Mouse (Mus musculus) liver, embryonic 16.5 days (tissue): ENCODE data around the gene Cfap126. TPM values are rescaled to one million over a fixed set of nuclear protein-coding genes. Genes with fewer than 3 reads are reported as not detected.
"Not testable (repeated sequence)": the region's sequence is repeated elsewhere in the genome, so short reads cannot be mapped to it uniquely, and the experiment has no call there.

Experiments
- ATAC-seq: fragments of 200-750 bp; cut with Nextera tagmentation; 2 replicates; pipeline ENCODE4 v1.8.0; 2017; ENCODE audit warnings: low read depth, mild to moderate bottlenecking, moderate number of reproducible peaks, moderate library complexity
- H3K27ac ChIP-seq: fragments of 300-500 bp; sonication (generic); 2 replicates; pipeline ENCODE4 v1.5.1; 2014; ENCODE audit warnings: mild to moderate bottlenecking, low read length
- H3K27me3 ChIP-seq: fragments of 300-500 bp; sonication (generic); 2 replicates; pipeline ENCODE4 v1.6.1; 2014; ENCODE audit warnings: low read depth, low read length, mixed read lengths; ENCODE audit not compliant: control insufficient read depth, insufficient read depth
- H3K36me3 ChIP-seq: fragments of 300-500 bp; sonication (generic); 2 replicates; pipeline ENCODE4 v1.6.1; 2014; ENCODE audit warnings: mild to moderate bottlenecking; ENCODE audit not compliant: control insufficient read depth, insufficient read depth
- H3K4me1 ChIP-seq: fragments of 300-500 bp; sonication (generic); 2 replicates; pipeline ENCODE4 v1.6.1; 2014; ENCODE audit warnings: low read depth, low read length, mixed read lengths; ENCODE audit not compliant: control insufficient read depth
- H3K4me2 ChIP-seq: fragments of 300-500 bp; sonication (generic); 2 replicates; pipeline ENCODE4 v1.6.1; 2014; ENCODE audit warnings: low read depth, low read length, mixed read lengths
- H3K4me3 ChIP-seq: fragments of 300-500 bp; sonication (generic); 2 replicates; pipeline ENCODE4 v1.5.1; 2014; ENCODE audit warnings: low read depth, mild to moderate bottlenecking, low read length
- H3K9ac ChIP-seq: fragments of 300-500 bp; sonication (generic); 2 replicates; pipeline ENCODE4 v1.6.1; 2014; ENCODE audit warnings: low read depth, low read length
- H3K9me3 ChIP-seq: fragments of 300-500 bp; sonication (generic); replicated peaks from 2 replicates; pipeline ENCODE4 v1.6.1; 2016; ENCODE audit warnings: low read length; ENCODE audit not compliant: control insufficient read depth
- WGBS: fragments of 180-500 bp; shearing (Covaris S2); extraction: QIAGEN DNeasy Blood & Tissue Kit; methylation state at CpG from one replicate; pipeline ENCODE4 v1.1.7; 2014; ENCODE audit not compliant: insufficient replicate concordance; 5-methylcytosine and 5-hydroxymethylcytosine counted together
- polyA plus RNA-seq: library from polyadenylated mRNA; unstranded; fragments of >200 nt; fragmentation: Nextera tagmentation; extraction: Ambion mirVana; gene quantifications from 2 replicates; pipeline ENCODE4 v1.2.1, GENCODE M21; 2015

The Cfap126 gene
- polyA plus RNA-seq, 1 experiment from 2014 or later: 2.1 TPM

DNA sequence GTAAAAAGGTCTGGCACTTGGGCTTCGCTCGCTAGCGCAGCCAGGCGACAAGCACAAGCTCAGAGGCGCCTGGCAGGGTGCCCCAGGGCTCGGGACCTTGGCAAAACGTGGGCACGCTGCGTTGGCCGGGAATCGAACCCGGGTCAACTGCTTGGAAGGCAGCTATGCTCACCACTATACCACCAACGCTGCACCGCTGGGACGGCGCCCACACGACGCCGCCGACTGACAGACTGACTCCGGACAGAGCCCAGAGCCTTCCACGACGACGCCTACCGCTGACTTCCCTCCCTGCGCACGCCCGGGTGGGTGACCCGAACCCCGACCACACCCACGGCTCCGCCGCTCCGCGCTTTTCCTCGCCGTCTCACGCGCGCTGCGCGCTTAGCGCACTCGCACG, 41.5 kb upstream of the Cfap126 start:
- H3K4me2 ChIP-seq, H3K36me3 ChIP-seq, H3K27ac ChIP-seq, H3K9me3 ChIP-seq, H3K9ac ChIP-seq, H3K4me1 ChIP-seq, H3K4me3 ChIP-seq: not testable (repeated sequence)
- peaks cover 28% of the 10 kb centered on the region for H3K27me3 ChIP-seq
- ATAC-seq: peak; percentile 62
- no CpG with 5 or more reads among the region's 45 CpGs for WGBS

DNA sequence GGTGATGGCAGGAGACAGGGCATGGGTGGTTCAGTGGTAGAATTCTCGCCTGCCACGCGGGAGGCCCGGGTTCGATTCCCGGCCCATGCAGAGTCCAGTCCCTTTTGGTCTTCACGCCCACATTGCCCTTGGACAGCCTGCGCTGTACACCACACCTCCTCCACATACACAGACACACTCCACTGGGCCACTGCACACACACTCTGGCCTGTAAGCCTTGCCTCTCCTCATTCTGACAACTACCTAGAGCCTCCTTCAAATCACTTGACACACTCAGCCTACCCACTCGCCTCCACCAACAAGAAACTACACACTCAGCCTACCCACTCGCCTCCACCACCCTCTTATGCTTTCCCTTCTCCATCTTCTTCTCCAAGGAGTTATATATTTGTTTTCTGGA, 39.4 kb upstream of the Cfap126 start:
- H3K27me3 ChIP-seq: peaks cover 36% of the 10 kb centered on the region
- H3K4me2 ChIP-seq: not testable (repeated sequence)
- WGBS: 18% methylated on average over 4 of the region's 10 CpGs

DNA sequence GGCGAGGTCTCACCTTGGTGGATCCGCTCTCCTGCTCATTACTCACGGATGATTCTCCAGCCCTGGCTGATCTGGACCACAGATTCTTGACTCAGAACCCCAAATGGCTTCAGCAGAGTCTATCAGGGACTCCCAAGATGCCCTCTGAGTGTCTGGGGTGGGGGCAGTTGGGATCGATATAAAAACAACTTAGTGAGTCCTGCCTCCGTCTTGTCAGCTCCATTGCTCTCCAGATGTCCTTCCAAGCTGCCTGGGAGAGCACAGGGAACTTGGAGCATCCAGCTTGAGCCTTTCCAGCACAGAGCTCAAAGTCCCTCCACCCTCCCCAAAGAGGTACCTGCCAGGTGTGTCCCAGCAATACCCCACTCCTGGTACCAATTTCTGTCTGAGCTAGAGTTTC, 37.5 kb upstream of the Cfap126 start:
- peaks cover 26% of the 10 kb centered on the region for H3K27me3 ChIP-seq
- not testable (repeated sequence) for H3K9me3 ChIP-seq, H3K9ac ChIP-seq, H3K4me2 ChIP-seq, ATAC-seq, H3K36me3 ChIP-seq, H3K27ac ChIP-seq, H3K4me3 ChIP-seq, H3K4me1 ChIP-seq
- WGBS: 50% methylated on average over 3 of the region's 5 CpGs

More for the DNA sequence above, 39.4 kb upstream of the Cfap126 start:
- peak; percentile 65 for ATAC-seq
- not testable (repeated sequence) for H3K9me3 ChIP-seq, H3K27ac ChIP-seq, H3K9ac ChIP-seq, H3K4me1 ChIP-seq, H3K4me3 ChIP-seq, H3K36me3 ChIP-seq

DNA sequence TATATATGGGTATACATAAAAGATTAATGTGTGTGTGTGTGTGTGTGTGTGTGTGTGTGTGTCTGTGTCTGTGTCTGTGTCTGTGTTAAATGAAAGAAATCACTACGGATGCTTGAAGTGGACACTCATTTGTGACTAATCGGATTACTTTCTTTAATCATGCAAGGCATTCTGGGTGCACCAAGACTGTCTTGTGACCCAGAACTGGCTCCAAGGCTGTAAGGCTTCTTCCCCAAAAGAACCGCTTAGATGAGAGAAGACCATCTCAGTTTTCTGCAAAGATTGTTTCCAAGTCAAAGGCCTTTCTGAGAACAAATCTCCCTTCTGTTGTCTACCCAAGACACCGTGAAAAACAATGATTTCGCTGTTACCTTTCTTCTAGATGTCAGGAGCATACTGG, 36.5 kb upstream of the Cfap126 start:
- H3K9me3 ChIP-seq, H3K36me3 ChIP-seq, H3K27ac ChIP-seq, H3K4me2 ChIP-seq, H3K9ac ChIP-seq, H3K4me1 ChIP-seq, H3K4me3 ChIP-seq, ATAC-seq: not testable (repeated sequence)
- H3K27me3 ChIP-seq: peaks cover 26% of the 10 kb centered on the region
- 38% methylated on average over 5 of the region's 5 CpGs for WGBS

DNA sequence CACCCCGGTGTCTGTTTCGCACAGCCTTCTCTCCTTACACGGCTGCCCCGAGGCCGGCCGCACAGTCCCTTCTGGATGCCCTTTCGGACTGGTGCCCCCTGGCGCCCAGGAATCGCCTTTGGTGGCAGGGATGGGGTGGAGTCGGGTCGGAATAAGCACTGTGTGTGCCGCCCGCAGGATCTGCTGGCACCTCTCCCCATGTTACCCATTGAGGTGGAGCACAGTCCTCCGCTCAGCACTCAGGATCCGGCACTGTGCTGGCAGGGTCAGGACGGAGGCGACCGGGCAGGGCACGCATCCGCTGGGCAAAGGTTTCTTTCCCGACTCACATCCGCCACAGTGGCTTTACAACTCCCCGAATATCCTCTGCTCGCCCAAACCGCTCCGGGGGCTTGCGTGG, 35.8 kb upstream of the Cfap126 start:
- ATAC-seq, H3K36me3 ChIP-seq, H3K9ac ChIP-seq, H3K4me2 ChIP-seq, H3K4me3 ChIP-seq, H3K4me1 ChIP-seq, H3K9me3 ChIP-seq, H3K27ac ChIP-seq: not testable (repeated sequence)
- WGBS: 4% methylated on average over 17 of the region's 27 CpGs
- H3K27me3 ChIP-seq: peaks cover 26% of the 10 kb centered on the region

DNA sequence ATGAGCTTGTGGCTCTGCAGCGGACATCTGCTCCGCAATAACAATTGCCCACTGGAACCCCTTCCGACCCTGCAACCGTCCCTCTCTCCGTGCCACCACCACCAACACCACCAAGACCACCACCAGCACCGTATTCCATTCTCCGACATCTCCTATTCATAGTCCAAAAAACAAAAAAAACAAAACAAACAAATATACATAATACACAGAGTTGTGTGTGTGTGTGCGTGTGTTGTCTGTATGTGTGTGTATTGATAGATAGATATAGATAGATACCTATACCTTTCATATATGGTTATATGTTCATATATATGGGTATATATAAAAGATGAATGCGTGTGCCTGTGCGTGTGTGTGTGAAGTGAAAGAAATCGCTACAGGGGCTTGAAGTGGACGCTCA, 35.3 kb upstream of the Cfap126 start:
- 21% methylated on average over 11 of the region's 12 CpGs for WGBS
- H3K4me1 ChIP-seq, H3K4me2 ChIP-seq, H3K36me3 ChIP-seq, ATAC-seq, H3K27ac ChIP-seq, H3K9me3 ChIP-seq, H3K9ac ChIP-seq, H3K4me3 ChIP-seq: not testable (repeated sequence)
- H3K27me3 ChIP-seq: peaks cover 26% of the 10 kb centered on the region

DNA sequence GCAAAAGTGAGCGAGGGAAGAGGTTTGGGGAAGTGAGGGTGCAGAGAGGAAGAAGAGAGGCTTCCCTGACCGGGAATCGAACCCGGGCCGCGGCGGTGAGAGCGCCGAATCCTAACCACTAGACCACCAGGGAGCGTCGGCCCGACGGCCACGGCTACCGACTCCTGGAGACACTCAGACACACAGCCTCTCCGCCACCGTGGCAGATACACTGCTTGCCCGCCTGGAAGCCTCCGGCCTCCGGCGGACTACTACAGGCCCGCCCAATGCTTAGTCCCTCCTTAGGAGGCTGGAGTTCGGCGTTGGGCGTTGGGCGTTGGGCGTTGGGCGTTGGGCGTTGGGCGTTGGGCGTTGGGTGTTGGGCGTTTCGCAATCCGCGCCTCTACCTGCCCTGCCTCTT, 34.4 kb upstream of the Cfap126 start:
- not testable (repeated sequence) for H3K9me3 ChIP-seq, H3K4me2 ChIP-seq, H3K36me3 ChIP-seq, H3K9ac ChIP-seq, H3K4me3 ChIP-seq, H3K4me1 ChIP-seq, H3K27ac ChIP-seq
- H3K27me3 ChIP-seq: peaks cover 20% of the 10 kb centered on the region
- peak; percentile 69 for ATAC-seq
- 0% methylated on average over 1 of the region's 35 CpGs for WGBS

DNA sequence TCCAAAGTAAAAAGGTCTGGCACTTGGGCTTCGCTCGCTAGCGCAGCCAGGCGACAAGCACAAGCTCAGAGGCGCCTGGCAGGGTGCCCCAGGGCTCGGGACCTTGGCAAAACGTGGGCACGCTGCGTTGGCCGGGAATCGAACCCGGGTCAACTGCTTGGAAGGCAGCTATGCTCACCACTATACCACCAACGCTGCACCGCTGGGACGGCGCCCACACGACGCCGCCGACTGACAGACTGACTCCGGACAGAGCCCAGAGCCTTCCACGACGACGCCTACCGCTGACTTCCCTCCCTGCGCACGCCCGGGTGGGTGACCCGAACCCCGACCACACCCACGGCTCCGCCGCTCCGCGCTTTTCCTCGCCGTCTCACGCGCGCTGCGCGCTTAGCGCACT, 33.9 kb upstream of the Cfap126 start:
- peaks cover 19% of the 10 kb centered on the region for H3K27me3 ChIP-seq
- peak; percentile 58 for ATAC-seq
- H3K36me3 ChIP-seq, H3K27ac ChIP-seq, H3K9ac ChIP-seq, H3K4me3 ChIP-seq, H3K4me1 ChIP-seq, H3K9me3 ChIP-seq, H3K4me2 ChIP-seq: not testable (repeated sequence)
- WGBS: no CpG with 5 or more reads among the region's 43 CpGs

DNA sequence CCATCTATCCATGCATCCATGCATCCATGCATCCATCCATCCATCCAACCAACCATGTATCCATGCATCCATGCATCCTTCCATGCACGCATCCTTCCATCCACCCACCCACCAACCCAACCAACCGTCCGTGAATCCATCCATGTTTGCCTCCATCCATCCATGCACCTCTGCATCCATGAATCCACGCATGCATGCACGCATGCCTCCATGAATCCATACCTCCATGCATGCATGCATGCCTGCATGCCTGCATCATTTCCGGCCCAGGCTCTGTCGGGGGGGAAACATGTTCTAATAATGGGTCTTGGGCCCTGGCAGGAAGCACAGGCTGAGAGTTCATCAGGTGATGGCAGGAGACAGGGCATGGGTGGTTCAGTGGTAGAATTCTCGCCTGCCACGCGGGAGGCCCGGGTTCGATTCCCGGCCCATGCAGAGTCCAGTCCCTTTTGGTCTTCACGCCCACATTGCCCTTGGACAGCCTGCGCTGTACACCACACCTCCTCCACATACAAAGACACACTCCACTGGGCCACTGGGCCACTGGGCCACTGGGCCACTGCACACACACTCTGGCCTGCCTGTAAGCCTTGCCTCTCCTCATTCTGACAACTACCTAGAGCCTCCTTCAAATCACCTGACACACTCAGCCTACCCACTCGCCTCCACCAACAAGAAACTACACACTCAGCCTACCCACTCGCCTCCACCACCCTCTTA, 32.0 kb upstream of the Cfap126 start:
- H3K36me3 ChIP-seq, H3K4me3 ChIP-seq, H3K9ac ChIP-seq, H3K27ac ChIP-seq, H3K4me1 ChIP-seq, H3K9me3 ChIP-seq, H3K4me2 ChIP-seq: not testable (repeated sequence)
- peaks cover 32% of the 10 kb centered on the region for H3K27me3 ChIP-seq
- peak; percentile 67 for ATAC-seq
- WGBS: 31% methylated on average over 9 of the region's 17 CpGs
